Mouse (Mus musculus) embryonic fibroblast, embryonic 13.5 days (primary cell): ENCODE results near the gene Rp2. TPM values are rescaled to one million over a fixed set of nuclear protein-coding genes. Genes with fewer than 3 reads are reported as not detected.
A peak's percentile ranks its signal among the peaks of the same experiment; 100 is the strongest.
"Not testable (repeated sequence)": the region's sequence is repeated elsewhere in the genome, so short reads cannot be mapped to it uniquely, and the experiment has no call there.

Experiments
- H3K27ac ChIP-seq: 2 replicates; pipeline ENCODE4 v1.5.1; 2012; ENCODE audit warnings: low read length, control low read depth, inconsistent platforms; ENCODE audit not compliant: insufficient read depth
- H3K4me1 ChIP-seq: 2 replicates; pipeline ENCODE4 v1.6.1; 2011; ENCODE audit warnings: low read length; ENCODE audit not compliant: control insufficient read depth, insufficient read depth
- H3K4me3 ChIP-seq: 2 replicates; pipeline ENCODE4 v1.5.1; 2011; ENCODE audit warnings: mild to moderate bottlenecking, control low read depth, low read length; ENCODE audit not compliant: insufficient read depth
- CTCF ChIP-seq: IDR thresholded peaks from 2 replicates; pipeline ENCODE4 v1.5.1; 2011; ENCODE audit warnings: mild to moderate bottlenecking, control low read depth, low read length, moderate library complexity, borderline replicate concordance; ENCODE audit not compliant: insufficient read depth
- POLR2A ChIP-seq: IDR thresholded peaks from 2 replicates; pipeline ENCODE4 v1.6.1; 2011; ENCODE audit warnings: low read depth, mild to moderate bottlenecking, control low read depth, low read length, moderate library complexity
- polyA plus RNA-seq: library from polyadenylated mRNA; stranded (reverse); fragments of >200 nt; gene quantifications from 2 replicates; pipeline ENCODE4 v1.2.4, GENCODE M21; 2011; ENCODE audit warnings: low read depth; ENCODE audit not compliant: missing spikeins, insufficient read length

Rp2 gene
- polyA plus RNA-seq, 1 experiment, result 27.0 TPM

- H3K4me1 ChIP-seq, result no peaks in the 10 kb centered on the region
- no peak overlapping the region for H3K27ac ChIP-seq
- H3K4me3 ChIP-seq, result no peak overlapping the region
- TF ChIP-seq CTCF, result no peak
Measured at GRCm38 (mm10) chrX:20382260-20382659, 18.0 kb downstream of the Rp2 start.

DNA sequence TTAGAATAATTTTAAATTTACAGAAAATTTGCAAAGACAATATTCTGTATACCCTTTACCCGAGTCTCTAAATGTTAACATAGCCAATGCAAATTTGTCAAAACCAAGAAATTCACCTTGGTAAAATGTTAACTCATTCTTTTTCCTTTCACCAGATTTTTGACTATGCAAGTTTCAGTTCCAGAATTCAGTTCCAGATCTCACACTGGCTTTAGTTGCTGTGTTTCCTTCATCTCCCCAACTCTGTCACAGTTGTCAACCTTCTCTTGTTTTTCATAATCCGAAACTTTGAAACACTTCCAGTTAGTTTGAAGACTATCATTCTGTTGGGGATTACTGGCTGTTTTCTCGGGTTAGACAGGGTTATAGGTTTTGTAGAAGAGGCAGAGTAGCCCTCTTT, 22.7 kb downstream of the Rp2 start:
- Histone ChIP-seq H3K4me3 (no peak overlapping the region), H3K27ac (no peak overlapping the region), H3K4me1 (no peaks in the 10 kb centered on the region)
- TF ChIP-seq CTCF (no peak), POLR2A (no peak)

DNA sequence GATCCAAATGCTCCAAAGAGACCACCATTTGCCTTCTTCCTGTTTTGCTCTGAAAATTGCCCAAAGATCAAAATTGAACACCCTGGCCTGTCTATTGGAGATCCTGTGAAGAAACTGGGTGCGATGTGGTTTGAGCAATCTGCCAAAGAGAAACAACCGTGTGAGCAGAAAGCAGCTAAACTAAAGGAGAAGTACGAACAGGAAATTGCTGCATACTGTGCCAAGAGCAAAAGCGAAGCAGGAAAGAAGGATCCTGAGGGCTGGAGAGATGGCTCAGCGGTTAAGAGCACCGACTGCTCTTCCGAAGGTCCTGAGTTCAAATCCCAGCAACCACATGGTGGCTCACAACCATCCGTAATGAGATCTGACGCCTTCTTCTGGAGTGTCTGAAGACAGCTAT, 27.7 kb downstream of the Rp2 start:
- not testable (repeated sequence) for H3K27ac ChIP-seq, H3K4me1 ChIP-seq, H3K4me3 ChIP-seq

DNA sequence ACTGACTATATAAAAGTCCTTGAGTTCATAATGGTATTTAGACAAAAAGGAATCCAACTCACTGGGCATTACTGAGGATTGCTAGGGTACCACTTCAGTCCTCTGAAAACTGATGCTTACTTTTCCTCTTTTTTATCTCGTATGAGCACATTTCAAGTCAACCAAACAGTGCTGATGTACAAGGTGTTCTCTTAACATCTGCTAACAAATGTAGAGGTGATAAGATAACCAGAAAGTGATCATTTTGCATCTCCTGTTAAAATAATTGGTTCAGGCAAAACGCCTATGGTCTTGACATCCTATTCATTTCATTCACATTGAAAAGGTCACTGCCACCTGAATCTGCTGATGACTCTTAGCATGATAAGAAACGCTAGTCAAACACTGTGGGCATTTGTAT, 28.7 kb downstream of the Rp2 start:
- Histone ChIP-seq H3K4me3 (no peak overlapping the region), H3K4me1 (no peaks in the 10 kb centered on the region), H3K27ac (no peak overlapping the region)
- TF ChIP-seq CTCF, result no peak

DNA sequence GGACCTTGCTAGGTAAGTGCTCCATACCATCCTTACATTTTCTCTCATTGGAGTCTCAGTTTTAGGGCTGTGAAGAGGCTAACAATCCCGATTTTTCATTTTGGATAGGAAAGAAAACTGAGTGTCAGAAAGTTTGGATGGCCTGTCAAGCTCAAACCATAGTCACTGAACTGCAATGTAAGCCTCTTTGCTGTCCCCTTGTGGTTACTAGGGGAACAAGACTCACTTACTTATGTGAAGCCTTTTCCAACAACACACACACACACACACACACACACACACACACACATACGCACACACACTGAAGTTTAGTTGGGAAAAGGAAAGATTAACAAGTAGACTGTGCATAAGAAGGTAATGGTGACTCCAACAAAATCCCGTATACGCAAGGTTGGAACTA, 39.8 kb downstream of the Rp2 start:
- no peaks in the 10 kb centered on the region for H3K4me1 ChIP-seq
- TF ChIP-seq POLR2A, result no peak
- no peak for TF ChIP-seq CTCF
- no peak overlapping the region for H3K4me3 ChIP-seq
- H3K27ac ChIP-seq, result no peak overlapping the region

GRCm38 (mm10) chrX:20406909-20407308, 42.6 kb downstream of the Rp2 start:
- Histone ChIP-seq H3K27ac (no peak overlapping the region), H3K4me3 (no peak overlapping the region), H3K4me1 (no peaks in the 10 kb centered on the region; the same call in 1 of the 2 replicates)
- TF ChIP-seq CTCF, result no peak
- no peak for TF ChIP-seq POLR2A

GRCm38 (mm10) chrX:20407676-20408075, 43.4 kb downstream of the Rp2 start:
- no peak overlapping the region for H3K27ac ChIP-seq
- no peak for TF ChIP-seq CTCF
- no peak for TF ChIP-seq POLR2A
- H3K4me3 ChIP-seq, result no peak overlapping the region
- no peaks in the 10 kb centered on the region; the same call in 1 of the 2 replicates for H3K4me1 ChIP-seq

DNA sequence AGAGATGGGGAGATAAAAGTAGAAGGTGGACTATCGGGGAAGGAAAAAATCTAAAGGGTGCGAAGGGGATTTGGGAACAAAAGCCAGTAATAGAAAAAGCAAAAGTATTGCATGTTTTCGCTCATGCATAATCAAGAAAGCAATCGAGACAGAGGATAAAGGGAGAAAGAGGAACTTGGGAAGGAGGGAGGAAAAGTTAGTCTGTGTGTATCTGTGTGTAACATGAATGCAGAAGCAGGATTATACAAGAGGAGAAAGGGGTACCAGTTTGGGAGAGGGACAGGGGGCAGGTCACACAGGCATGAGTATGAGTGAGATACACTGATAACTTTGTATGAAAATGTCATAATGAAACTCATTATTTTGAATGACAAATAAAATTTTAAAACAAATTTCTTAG, 47.1 kb downstream of the Rp2 start:
- TF ChIP-seq CTCF (no peak), POLR2A (no peak)
- no peak overlapping the region for H3K27ac ChIP-seq
- no peaks in the 10 kb centered on the region; the same call in 1 of the 2 replicates for H3K4me1 ChIP-seq
- H3K4me3 ChIP-seq, result no peak overlapping the region

GRCm38 (mm10) chrX:20412221-20412620, 47.9 kb downstream of the Rp2 start:
- H3K4me1 ChIP-seq, result no peaks in the 10 kb centered on the region; the same call in 1 of the 2 replicates
- TF ChIP-seq POLR2A (no peak), CTCF (no peak)
- H3K4me3 ChIP-seq, result no peak overlapping the region
- H3K27ac ChIP-seq, result no peak overlapping the region

DNA sequence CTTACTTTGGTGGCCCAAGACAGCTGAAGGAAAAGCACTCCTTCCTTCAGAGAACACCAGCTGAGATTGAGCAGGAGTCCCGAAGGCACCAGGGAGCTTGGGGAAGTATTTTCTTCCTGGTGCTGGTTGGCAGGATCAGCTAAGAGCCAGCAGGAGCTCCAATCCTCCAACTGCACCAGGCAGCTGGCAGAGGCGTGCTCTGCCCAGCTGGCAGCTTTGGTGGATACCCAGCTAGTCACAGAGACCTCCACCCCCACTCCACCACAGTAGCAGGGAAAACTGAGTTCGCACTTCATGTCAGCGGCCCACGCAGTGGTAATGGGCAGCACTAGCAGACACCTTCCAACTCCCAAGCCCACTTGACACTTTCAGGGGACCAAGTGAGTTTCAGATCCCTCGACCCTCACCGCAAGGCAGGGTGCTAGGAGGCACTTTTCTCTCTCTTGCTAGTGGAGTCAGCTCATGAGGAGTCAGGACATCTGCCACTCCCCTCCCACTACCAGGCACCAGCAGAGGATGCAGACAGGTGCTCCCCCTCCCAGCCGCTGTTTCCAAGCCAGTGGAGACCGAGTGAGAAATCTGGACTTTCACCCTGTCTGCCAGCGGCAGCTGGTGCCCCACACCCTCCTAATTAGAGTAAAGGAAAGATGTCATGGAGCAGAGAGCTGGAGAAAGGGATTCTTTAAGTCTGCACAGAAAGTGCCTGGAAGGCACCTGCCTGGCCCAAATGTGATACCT, 50.8 kb downstream of the Rp2 start:
- no peaks in the 10 kb centered on the region; the same call in 1 of the 2 replicates for H3K4me1 ChIP-seq
- TF ChIP-seq POLR2A (no peak), CTCF (no peak)
- no peak overlapping the region for H3K4me3 ChIP-seq
- H3K27ac ChIP-seq, result no peak overlapping the region

DNA sequence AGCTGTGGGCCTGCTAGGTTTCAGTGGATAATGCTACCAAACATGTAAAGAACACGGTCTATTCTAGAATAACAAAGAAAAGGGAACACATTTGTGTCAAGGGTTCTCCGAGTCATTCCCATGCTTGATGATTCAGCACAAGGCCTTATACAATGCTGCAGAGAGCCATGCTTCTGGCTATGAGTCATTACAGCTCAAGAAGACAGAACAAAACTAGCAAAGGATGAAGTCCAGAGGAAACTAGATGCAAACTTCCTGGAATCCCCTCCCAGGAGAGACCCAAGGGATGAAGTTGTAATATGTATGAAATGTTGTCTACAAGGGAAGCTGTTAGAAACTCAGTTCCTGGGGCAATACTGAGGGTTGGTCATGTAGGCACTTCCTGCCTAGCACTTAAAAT, 54.2 kb downstream of the Rp2 start:
- TF ChIP-seq CTCF (no peak), POLR2A (no peak)
- Histone ChIP-seq H3K4me3 (no peak overlapping the region), H3K4me1 (no peaks in the 10 kb centered on the region), H3K27ac (peak overlapping the region; percentile 73)
